Mouse (Mus musculus) megakaryocyte progenitor cell, adult 5-6 weeks (primary cell): Measurements from ENCODE around the gene Usp42. TPM values are rescaled to one million over a fixed set of nuclear protein-coding genes. Genes with fewer than 3 reads are reported as not detected.
A peak's percentile ranks its signal among the peaks of the same experiment; 100 is the strongest.

Experiments
- ATAC-seq: replicated peaks from 2 replicates; pipeline ENCODE4 v1.8.0; 2016; ENCODE audit warnings: mild to moderate bottlenecking, moderate TSS enrichment, inconsistent platforms; ENCODE audit not compliant: poor library complexity
- total RNA-seq, 2 experiments: library from RNA; stranded (forward) in 1 of 2; stranded (reverse) in 1 of 2; fragments of 157-497, 149-512 nt in 1 of 2; fragments of 200-1000 nt in 1 of 2; gene quantifications; 2 replicates each; pipeline versions ENCODE4 v1.2.3 to v1.2.4; 2015 to 2017

The Usp42 gene
- total RNA-seq, 2 experiments from 2014 or later = 10.0 to 26.4 TPM

- ATAC-seq = no peak
These were observed 41.2 kb downstream of the Usp42 start for GRCm38 (mm10) chr5:143690926-143691325.

- no peak for ATAC-seq
These were observed 41.7 kb downstream of the Usp42 start for GRCm38 (mm10) chr5:143690392-143690791.

GRCm38 (mm10) chr5:143687589-143687988 lies 44.5 kb downstream of the Usp42 start:
- peak; percentile 25; the same call in 1 of the 2 replicates for ATAC-seq

DNA sequence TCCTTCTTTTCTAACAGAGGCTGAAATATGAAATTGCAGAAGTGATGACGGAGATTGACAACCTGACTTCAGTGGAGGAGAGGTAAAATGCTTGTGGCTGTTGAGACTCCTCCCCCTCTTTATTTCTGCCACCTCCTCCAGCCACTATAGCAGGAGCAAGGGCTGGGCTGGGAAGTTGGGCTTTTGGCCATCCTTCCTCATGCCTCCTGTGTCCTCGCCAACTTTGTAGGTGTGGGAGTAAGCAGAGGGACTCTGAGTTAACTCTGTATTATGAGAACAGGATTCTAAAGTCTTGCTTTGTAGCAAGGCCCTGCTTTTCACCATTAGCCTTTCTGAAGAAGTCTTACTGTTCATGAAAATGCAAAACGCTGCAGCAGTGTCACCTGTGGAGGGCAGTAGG lies 45.6 kb downstream of the Usp42 start:
- no peak for ATAC-seq

- ATAC-seq = no peak
These were observed 47.1 kb downstream of the Usp42 start for GRCm38 (mm10) chr5:143684911-143685390.

- no peak for ATAC-seq
These were observed 48.4 kb downstream of the Usp42 start for GRCm38 (mm10) chr5:143683696-143684095.

GRCm38 (mm10) chr5:143679654-143680053 lies 52.4 kb downstream of the Usp42 start:
- peak; percentile 55 for ATAC-seq

DNA sequence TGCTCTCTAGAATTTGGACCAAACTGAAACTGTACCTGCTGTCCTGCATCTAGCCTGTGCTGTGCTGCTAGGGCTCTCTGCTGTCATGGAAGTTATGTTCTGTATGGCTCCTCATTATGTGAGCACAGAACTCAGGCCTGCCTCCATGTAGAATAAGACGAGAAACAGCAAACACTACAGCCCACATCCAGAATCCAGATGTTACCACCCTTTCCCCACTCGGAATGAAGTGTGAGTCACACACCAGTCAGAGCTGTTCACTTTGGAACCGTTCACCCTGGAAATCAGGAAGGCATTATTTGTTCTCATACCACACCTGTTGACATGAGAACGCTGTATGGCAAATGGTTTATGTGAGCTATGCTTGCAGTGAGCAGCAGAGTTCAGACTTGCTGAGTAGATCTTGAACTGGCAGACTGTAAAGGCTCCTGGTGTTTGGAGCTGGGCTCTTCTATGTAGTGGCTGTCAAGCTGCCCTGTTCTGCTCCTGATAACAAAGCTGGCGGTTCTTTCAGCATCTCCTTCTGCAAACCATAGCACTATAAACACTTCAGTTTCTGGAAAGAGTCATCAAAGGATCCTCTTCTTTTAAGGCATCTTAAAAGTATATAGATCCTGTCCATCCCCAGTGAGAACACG lies 53.3 kb downstream of the Usp42 start:
- peak; percentile 47 for ATAC-seq

- ATAC-seq = no peak
These were observed 54.7 kb downstream of the Usp42 start for GRCm38 (mm10) chr5:143677363-143677762.

DNA sequence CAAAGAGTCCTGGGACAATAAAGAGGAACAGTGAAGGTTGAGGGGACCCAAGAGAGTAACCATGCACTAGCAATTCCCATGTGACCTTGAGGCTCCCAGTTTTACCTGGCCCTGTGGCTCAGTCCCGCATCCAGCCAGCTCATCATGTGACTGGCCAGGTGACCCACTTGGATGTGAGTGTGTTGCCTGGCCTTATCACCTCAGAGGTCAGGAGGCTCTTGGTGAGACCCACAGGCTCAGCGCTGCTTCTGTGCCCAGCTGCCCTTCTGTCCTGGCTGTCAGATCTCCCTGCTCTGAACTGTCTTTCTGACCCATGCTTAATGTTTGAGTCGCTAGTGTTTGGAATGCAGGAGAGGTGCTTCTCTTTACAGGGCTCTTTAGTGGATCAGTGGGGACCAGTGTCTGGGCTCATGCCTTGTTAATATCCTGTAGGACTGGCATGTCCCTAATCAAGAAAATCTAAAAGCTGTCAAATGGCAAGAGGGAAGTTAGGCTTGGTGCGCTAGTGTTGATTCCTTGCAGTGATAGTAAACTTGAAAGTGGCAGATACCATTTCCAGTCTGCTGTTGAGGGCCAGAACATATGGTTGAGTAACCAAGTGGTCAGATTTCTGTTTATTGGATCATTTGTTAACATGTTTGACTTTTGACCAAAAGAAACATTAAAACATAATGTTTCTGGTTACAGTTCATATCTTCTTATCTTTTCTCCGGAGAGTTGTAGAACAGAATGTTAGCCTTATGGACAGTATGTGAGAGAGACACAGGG lies 55.7 kb downstream of the Usp42 start:
- ATAC-seq = no peak

DNA sequence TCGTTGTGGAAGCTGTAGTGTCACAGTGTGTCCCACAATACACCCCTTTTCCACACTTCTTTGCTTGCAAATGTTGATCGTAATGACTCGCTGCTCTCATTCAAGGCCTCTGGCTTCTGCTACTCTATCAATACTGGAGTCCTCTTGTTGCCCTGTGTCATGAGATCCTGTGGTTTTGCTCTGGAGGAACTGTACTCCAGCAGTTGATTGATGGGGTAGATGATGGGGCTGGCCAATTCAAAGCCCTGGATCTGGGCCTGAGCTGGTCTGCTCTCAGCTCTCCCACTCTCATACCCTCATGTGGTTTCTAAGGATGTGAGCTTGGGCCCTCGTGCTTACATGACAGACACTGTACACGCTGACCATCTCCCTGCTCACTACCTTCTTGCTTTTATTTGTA lies 57.5 kb downstream of the Usp42 start:
- ATAC-seq = peak; percentile 38

GRCm38 (mm10) chr5:143670740-143671415 lies 61.2 kb downstream of the Usp42 start:
- no peak for ATAC-seq

- ATAC-seq = peak; percentile 45
These were observed 62.2 kb downstream of the Usp42 start for GRCm38 (mm10) chr5:143669839-143670238.

DNA sequence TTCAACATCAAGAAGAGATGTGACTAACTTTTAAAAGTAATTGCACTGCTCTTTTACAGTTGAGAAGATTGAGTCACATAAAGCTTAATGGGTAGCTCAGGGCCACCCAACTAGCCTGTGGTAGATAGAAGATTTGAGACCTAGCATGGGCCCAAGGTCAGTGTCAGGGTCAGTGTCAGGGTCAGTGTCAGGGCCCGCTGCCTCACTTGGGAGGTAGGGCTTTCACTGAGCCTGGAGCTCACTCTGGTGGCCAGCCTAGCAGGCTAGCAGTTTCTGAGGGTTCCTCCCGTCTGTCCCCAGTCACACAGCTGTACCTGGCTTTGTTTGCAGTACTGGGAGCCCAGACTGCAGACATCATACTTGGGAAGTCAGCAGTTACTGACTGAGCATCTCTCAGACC lies 62.7 kb downstream of the Usp42 start:
- no peak for ATAC-seq

- no peak for ATAC-seq
These were observed 63.2 kb downstream of the Usp42 start for GRCm38 (mm10) chr5:143668884-143669283.

GRCm38 (mm10) chr5:143666015-143666414 lies 66.1 kb downstream of the Usp42 start:
- ATAC-seq = peak; percentile 78

DNA sequence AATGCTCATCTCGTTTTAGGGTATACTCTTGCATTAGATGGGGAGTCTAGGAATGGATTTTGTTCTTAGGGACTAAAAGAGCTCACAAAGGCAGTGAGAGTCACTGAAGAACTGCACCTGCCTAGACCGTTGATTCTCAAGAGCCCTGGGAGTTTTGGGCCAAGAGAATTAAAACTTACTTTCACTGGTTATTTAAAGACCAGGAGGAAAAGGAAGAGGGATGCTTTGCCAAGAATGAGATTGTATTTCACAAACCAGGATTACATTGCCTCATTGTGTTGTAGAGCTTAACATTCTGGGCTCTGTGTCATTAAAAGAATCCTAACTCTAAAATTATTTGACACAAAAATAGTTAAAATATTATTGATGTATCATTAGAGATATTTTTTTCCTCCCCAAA lies 66.5 kb downstream of the Usp42 start:
- ATAC-seq = no peak

DNA sequence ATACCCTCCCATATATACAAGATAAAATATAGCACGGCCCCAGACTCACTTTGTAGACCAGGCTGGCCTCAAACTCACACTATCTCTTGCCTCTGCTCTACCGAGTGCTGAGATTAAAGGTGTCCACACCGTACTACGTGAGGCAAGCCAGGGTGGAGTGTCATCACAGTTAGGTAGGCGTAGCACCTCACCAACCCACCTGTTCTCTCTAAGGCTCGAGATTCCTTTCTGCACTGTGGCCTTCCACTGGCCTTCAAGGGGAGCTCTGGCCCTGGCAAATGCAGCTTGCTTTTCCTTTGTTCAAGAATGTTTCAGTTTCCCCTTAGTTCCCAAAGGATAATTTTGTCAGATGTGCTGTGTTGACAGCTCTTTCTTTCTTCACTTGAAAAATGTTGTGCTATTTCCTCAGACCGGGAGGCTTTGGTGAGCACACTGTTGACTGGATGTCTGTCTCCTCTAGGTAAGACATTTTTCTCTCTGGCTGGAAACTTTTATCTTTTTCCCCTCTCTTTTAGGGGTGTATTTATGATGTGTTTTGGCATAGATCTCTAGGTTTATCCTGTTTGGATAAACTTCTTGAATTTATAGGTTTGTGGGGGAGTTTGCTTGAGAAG lies 68.9 kb downstream of the Usp42 start:
- no peak for ATAC-seq
